Mouse (Mus musculus): ENCODE results near the gene Ctxn2.

The Ctxn2 gene

GRCm38 (mm10) chr2:125196771-125197170, 60.3 kb downstream of the Ctxn2 start:
- no peak for DNase-seq (ENCODE audit: low spot score)

All from ovary, postnatal 10 days (tissue).